Mouse (Mus musculus): ENCODE measurements around the gene Antxrl. TPM values are rescaled to one million over a fixed set of nuclear protein-coding genes. Genes with fewer than 3 reads are reported as not detected.
A peak's percentile ranks its signal among the peaks of the same experiment; 100 is the strongest.

The Antxrl gene
- total RNA-seq, 2 experiments from 2014 or later, result not detected

DNA sequence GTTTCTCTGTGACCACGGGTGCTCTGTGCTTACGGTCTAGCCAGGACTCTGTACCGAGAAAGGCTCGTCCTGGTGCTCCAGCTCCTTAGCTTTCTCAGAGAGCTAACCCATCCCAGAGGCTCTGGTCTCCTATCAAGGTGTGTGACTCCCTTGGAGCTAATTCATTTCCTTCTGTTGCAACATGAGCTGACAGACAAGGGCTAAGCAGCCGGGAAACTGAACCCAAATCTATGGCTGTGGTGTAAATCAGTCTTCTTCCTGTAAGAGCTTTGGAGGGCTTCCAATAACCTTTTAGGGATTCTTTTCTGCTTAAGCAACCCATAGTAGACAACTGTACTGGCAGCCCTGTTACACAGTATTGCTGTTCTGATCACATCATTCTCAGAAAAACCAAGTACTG lies 50.1 kb downstream of the Antxrl start, which contains the start of gene A630023A22Rik:
Gene A630023A22Rik, minus strand, starts transcription at position 154 of the 400 bp plus-strand sequence.
- no peak for DNase-seq
- intact Hi-C loops (cut with DNase I), result loop anchor here (2.0 to 10.0 kb wide), 2 partner anchors 22 to 262 kb away; no protein-coding TSS in a partner anchor

DNA sequence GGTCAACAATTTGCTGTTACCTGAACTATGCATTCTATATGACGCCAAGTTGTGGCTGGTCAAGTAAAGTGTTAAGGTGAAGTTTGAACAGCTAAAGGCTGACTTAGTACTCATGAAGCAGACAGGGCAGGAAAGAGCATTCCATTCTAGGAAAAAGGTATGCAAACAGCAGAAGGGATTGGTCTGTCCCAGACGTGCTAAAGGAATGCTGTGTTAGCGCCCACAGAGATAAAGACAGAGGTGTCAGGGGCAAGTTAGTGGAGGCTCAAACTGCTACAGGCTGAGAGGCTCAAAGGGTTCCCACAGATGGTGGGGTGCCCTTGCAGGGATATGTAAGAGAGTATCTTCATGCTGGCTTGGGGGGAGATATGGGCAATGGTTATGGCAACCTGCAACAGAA lies 51.3 kb downstream of the Antxrl start:
- intact Hi-C loops (cut with DNase I), result loop anchor here (2.0 to 10.0 kb wide), 2 partner anchors 23 to 261 kb away; no protein-coding TSS in a partner anchor
- no peak for DNase-seq

DNA sequence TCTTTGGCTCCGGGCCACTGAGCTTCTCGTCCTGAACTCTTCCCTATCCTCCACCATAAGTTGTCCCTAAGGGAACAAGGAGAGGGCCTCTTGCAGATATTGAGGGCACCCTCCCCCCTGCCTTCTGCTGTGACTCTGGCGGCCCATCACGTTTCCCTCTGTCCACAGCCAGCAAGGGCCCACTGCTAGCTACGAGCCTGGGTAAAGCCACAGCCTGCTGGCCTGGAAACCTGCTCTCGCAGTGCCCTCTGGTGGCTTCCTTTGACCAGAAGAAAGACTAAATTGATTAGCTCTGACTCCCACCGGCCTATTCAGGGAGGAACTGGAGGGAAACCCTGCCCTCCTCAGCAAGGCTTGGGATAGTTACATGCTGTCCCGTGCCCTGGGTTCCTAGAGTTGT lies 52.4 kb downstream of the Antxrl start:
- intact Hi-C loops (cut with DNase I), result loop anchor here (5.0 to 10.0 kb wide), 4 partner anchors 47 to 260 kb away; partner anchors contain the start of gene Npy4r
- peak; percentile 53 to 65 for DNase-seq

DNA sequence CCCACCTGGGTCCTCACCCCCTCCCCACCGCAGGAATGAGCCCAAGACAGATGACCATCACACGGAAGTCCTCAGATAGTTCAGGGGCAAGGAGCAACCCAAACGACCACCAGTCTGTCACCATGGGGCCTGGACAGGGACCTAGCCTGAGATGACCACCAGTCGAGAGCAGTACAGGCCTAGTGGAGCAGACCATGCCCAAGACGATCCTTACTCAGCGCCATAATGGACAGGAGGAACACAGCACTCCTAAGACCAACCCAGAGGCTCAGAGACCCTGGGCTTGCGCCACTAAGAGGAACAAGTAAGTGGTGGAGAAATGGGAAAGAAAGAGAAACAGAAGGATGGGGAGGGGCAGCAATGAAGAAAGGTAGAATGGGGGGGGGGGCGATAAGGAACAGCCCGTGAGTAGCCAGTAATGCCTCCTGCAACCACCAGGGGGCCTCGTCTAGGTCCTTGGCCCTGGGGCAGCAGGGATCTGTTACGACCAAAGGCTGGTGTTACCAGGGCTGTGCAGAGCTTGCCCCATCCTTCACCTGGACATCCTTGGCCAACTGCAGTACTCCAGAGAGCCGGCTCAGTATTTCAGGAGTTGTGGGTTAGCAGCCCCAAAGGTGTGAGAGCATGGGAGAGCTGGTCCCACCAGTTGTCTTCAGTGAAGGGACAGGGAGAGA lies 54.0 kb downstream of the Antxrl start:
- no peak for DNase-seq
- intact Hi-C loops (cut with DNase I), result loop anchor here (5.0 to 10.0 kb wide), 4 partner anchors 46 to 258 kb away; partner anchors contain the start of gene Npy4r

DNA sequence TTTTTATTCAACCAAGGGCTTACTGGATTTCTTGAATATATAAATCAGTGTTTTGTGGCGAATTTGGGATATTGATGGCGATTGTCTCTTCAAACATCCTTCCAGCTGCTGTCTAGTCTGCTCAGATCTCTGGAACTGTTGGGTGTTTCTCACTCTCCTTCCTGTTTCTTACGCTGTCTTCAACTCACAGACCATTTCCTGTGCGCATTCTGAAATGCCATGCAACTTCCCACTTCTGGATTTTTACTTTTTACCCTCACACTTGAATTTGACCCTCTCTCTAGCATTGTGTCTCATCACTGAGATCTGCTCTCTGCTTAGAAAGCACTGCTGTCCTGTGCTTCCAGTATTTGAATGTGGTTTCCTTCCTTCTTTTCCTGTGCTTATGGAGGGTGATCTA lies 55.1 kb downstream of the Antxrl start:
- intact Hi-C loops (cut with DNase I), result loop anchor here (5.0 to 10.0 kb wide), 4 partner anchors 45 to 257 kb away; partner anchors contain the start of gene Npy4r
- no peak for DNase-seq

DNA sequence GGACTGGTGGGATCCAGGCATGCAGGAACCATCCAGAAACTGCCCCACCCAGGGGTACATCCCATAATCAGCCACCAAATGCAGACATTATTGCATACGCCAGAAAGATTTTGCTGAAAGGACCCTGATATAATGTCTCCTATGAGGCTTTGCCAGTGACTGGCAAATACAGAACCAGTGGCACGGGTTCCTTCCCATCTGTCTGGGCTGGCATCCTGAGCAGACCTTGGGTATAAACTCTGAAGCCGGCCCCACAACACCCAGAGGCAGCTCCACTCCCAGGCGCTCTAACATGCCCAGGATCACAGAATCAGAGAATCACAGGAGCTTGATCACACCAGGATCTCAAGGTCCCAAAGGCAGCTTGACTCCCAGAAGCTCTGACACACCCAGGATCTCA lies 61.8 kb downstream of the Antxrl start:
- intact Hi-C loops (cut with DNase I), result no loop called here
- no peak for DNase-seq

DNA sequence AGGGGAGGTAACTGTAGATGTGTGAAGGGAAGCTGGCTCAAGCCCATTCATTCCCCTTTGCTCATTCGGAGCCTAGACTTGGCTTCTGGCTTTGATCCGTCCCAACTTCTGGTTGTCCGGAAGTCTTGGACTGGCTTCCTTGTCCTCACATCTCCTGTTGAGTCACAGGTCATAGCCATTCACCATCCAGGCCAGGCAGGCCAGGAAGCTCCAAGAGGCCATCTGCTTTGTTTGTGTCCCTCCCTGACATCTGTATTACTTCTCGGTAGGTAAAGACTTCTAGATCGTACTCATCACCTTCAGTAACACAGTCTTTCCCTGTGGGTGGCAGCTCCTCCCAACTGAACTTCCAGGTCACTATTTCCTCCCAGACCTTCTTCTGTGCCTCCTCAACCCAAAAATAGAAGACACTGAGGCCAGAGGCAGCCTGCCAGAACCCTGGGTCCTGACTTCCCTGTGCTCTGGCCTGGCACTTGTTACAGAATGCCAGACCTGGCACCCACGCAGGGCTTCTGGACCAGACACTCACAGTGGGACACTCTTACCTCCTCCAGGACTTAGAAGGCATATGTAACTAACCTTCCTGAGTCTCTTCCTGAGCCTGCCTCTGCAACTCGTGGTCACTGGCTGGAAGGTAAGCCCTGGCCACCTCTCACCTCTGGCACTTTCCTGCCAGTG lies 66.7 kb downstream of the Antxrl start:
- no peak for DNase-seq
- intact Hi-C loops (cut with DNase I), result no loop called here

DNA sequence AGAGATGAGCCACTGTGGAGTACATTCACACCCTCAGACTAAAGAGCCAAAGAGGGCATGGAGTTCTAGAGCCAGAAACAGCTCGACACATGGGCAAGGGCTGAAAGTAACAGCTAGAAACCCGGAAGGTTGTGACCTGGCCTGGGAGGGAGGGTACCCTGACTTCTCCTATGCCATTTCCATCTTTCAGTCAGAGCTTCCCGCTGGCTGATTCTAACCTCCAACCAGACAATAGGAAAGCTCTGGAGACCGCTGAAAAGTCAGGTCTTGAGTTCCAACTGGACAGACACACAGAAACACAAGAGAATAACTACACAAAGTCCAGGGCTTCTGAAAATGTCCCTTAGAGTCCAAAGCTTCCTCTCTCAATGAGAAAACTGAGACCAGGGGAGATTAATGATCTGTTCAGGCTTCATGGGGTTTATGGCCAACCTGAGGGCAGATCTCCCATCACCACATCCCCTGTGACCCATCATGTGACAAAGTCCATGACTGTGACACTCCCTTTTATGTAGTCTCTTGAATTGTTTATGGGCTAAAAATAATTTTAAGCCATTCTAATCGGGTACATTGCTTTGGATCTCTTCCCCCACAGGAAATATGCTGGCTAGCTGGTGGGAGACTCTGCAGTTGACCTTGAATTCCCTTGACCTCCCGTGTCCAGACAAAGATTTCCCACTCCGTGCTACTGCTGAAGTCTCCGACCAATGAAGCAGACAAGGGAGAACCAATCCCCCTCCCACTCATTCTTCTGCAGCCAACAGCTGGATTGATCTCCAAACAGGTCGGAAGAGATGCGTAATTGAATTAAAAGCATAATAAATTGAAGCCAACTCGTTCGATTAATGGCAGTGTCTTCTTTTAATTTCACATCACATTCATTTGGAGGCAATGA lies 67.8 kb downstream of the Antxrl start:
- DNase-seq, result no peak
- intact Hi-C loops (cut with DNase I), result no loop called here

DNA sequence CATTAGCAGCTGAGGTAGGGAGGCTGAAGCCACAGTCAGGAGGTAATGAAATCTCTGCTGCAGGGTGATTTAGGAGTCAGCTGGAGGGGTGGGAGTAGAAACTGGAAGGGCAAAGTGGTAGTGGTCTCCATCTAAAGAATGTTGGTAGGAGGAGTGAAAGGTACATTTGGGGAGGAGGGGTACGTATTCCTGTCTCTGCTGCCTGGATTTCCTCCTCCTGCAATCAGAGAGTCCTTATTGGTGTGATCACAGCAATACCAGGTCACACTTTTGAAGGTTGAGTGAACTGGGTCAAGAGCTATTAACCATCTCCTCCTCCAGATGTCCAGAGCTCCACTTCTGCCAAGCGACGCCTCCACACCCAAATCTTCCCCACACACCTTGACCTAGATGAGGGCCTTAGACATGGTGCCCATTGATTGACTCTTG lies 68.4 kb downstream of the Antxrl start:
- intact Hi-C loops (cut with DNase I), result no loop called here
- no peak for DNase-seq

DNA sequence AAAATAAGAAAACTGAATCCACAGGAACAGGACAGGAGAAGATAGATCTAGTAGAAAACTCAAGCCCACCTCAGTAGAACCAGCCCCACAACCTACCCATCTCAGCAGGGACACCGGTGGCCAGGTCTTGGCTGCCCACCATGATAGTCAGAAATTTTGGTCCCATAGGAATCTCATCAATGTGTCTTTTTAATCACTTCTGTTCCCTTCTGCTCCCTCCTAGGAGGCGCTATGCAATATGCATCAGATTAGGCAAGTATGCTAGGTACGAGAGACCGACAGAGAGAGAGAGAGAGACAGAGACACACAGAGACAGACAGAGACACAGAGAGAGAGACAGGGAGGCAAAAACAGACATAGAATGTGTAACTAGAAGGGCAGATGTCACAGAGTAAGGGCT lies 69.2 kb downstream of the Antxrl start:
- intact Hi-C loops (cut with DNase I), result no loop called here
- DNase-seq, result no peak

Other genes starting within 250 kb of the Antxrl start
- gene Gdf10, start 129.1 kb upstream of the Antxrl start, total RNA-seq (2021), result 1 to 10 TPM; 1.5 to 2.5 TPM
- not detected for gene Gdf2, start 111.7 kb upstream of the Antxrl start, total RNA-seq (2021)
- gene Rbp3, start 98.7 kb upstream of the Antxrl start, total RNA-seq (2021), result not detected
- not detected for gene Zfp488, start 73.9 kb upstream of the Antxrl start, total RNA-seq (2021)
- not detected for gene Gm30083, start 37.5 kb upstream of the Antxrl start, total RNA-seq (2021)
- gene Gm5460, start 35.9 kb upstream of the Antxrl start, total RNA-seq (2021), result not detected
- gene Anxa8, start 33.3 kb downstream of the Antxrl start, total RNA-seq (2021), result under 1 TPM; 0.54 to 0.67 TPM
- gene A630023A22Rik, start 50.0 kb downstream of the Antxrl start, total RNA-seq (2021), result not detected
- gene Npy4r, start 99.8 kb downstream of the Antxrl start, total RNA-seq (2021), result under 1 TPM; 0.10 TPM
- gene Gprin2, start 148.9 kb downstream of the Antxrl start, total RNA-seq (2021), result under 1 TPM in 1 of 2 experiments, not detected in 1; 0.05 TPM
- under 1 TPM; 0.36 to 0.57 TPM for gene Syt15, start 166.9 kb downstream of the Antxrl start, total RNA-seq (2021)

Data from gastrocnemius, postnatal 36 days (tissue).